21 mouse cellular contexts compared by ENCODE assay signal in the genomic region with DNA sequence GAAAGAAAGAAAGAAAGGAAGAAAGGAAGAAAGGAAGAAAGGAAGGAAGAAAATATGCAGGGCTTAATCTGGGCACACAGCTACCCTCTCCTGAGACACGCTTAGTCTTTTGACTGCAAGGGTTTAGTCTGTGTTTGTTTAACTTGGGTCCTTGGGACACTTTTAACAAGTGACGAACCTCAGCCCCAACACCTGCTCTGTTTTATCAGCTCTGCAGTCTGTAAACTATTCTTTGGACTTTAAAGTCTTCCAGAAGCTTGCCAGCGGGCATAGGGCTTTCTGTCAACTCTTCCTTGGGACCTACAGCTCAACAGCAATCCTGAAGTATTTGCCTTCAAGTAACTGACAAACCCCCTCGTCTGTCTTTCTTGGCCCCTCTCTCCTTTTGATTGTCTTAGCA. TPM values are rescaled to one million over a fixed set of nuclear protein-coding genes. Genes with fewer than 3 reads are reported as not detected.
DNase-seq lines count a peak whose midpoint lies in the region; ATAC-seq lines count a peak whose summit lies in the region.
"Had no signal": no experiment of that assay in that cellular context is flagged by ENCODE, and none has a peak within 500 bp of the region (broad histone marks: within the 10 kb centered on the region; RNA-seq: fewer than 3 reads in every experiment).

No protein-coding gene starts in this region.

- no peak overlapping the region for H3K4me2 ChIP-seq in midbrain, embryonic 11.5 days
- no peak overlapping the region for H3K4me2 ChIP-seq in midbrain, embryonic 14.5 days (ENCODE audit: low read length)
- H3K4me2 ChIP-seq in intestine, embryonic 16.5 days (ENCODE audit: low read depth, low read length), result no peak overlapping the region
- H3K4me2 ChIP-seq: forebrain, embryonic 13.5 days; hindbrain, embryonic 12.5 days had no signal

- peak; percentile 75 for DNase-seq in kidney, adult 9 months
- DNase-seq in kidney, adult 11 months, result no peak
- peak; percentile 81 for DNase-seq in midbrain, embryonic 11.5 days (ENCODE audit: low spot score, missing footprints)
- DNase-seq in midbrain, embryonic 14.5 days, result no peak
- no peak for DNase-seq in cerebellum, postnatal 25 days
- DNase-seq: adrenal gland, adult 2 months; adrenal gland, postnatal 25 days; cerebellum, adult 18-20 months; cerebellum, adult 9-11 months; forebrain, postnatal 0 days; gastrocnemius, adult 2 months; gastrocnemius, postnatal 25 days; heart, postnatal 10 days; heart, postnatal 4 days had no signal

- H3K9ac ChIP-seq in midbrain, embryonic 11.5 days (ENCODE audit: low read length), result no peak overlapping the region
- no peak overlapping the region for H3K9ac ChIP-seq in midbrain, embryonic 14.5 days (replicated peaks; ENCODE audit: low read length)
- no peak overlapping the region for H3K9ac ChIP-seq in intestine, embryonic 16.5 days (ENCODE audit: low read depth, low read length)
- H3K9ac ChIP-seq: forebrain, embryonic 13.5 days; forebrain, postnatal 0 days; hindbrain, embryonic 12.5 days had no signal

- no peaks in the 10 kb centered on the region for H3K9me3 ChIP-seq in midbrain, embryonic 11.5 days (ENCODE audit: control insufficient read depth, low read length)
- no peaks in the 10 kb centered on the region for H3K9me3 ChIP-seq in midbrain, embryonic 14.5 days (ENCODE audit: control insufficient read depth, low read length)
- no peaks in the 10 kb centered on the region for H3K9me3 ChIP-seq in intestine, embryonic 16.5 days (ENCODE audit: control insufficient read depth, low read length)
- H3K9me3 ChIP-seq: embryonic facial prominence, embryonic 10.5 days; forebrain, embryonic 13.5 days; heart, embryonic 10.5 days; hindbrain, embryonic 12.5 days had no signal

- no peak overlapping the region for H3K27ac ChIP-seq in midbrain, embryonic 11.5 days (ENCODE audit: low read depth, low read length)
- no peak overlapping the region for H3K27ac ChIP-seq in midbrain, embryonic 14.5 days (replicated peaks; ENCODE audit: low read depth, low read length)
- H3K27ac ChIP-seq in intestine, embryonic 16.5 days (ENCODE audit: low read length), result peak overlapping the region; percentile 39; the same call in 1 of the 2 replicates
- H3K27ac ChIP-seq: embryonic facial prominence, embryonic 10.5 days; forebrain, embryonic 13.5 days; gastrocnemius, adult 2 months; heart, embryonic 10.5 days; hindbrain, embryonic 12.5 days had no signal

- no peak overlapping the region for H3K4me3 ChIP-seq in midbrain, embryonic 11.5 days (ENCODE audit: low read depth, low read length)
- H3K4me3 ChIP-seq in midbrain, embryonic 14.5 days (replicated peaks; ENCODE audit: low read depth, low read length), result no peak overlapping the region
- H3K4me3 ChIP-seq in intestine, embryonic 16.5 days (ENCODE audit: low read length), result no peak overlapping the region
- H3K4me3 ChIP-seq: embryonic facial prominence, embryonic 10.5 days; forebrain, embryonic 13.5 days; gastrocnemius, adult 2 months; heart, embryonic 10.5 days; hindbrain, embryonic 12.5 days had no signal

- no peak for ATAC-seq in midbrain, embryonic 11.5 days (ENCODE audit: low FRiP score)
- ATAC-seq in midbrain, embryonic 14.5 days (ENCODE audit: low FRiP score, low TSS enrichment), result no peak
- ATAC-seq in intestine, embryonic 16.5 days, result peak; percentile 57
- no peak for ATAC-seq in granulocyte monocyte progenitor cell, adult 5-6 weeks (replicated peaks; ENCODE audit: poor library complexity, severe bottlenecking)
- ATAC-seq: forebrain, embryonic 13.5 days; forebrain, postnatal 0 days had no signal

- no peaks in the 10 kb centered on the region for H3K4me1 ChIP-seq in midbrain, embryonic 11.5 days (ENCODE audit: control insufficient read depth, insufficient read depth, low read length)
- H3K4me1 ChIP-seq in midbrain, embryonic 14.5 days (ENCODE audit: control insufficient read depth, insufficient read depth, low read length), result no peaks in the 10 kb centered on the region
- H3K4me1 ChIP-seq in intestine, embryonic 16.5 days (ENCODE audit: control insufficient read depth, insufficient read depth, low read length), result peaks cover 3% of the 10 kb centered on the region; the same call in 1 of the 2 replicates
- H3K4me1 ChIP-seq: forebrain, embryonic 13.5 days; heart, embryonic 10.5 days; hindbrain, embryonic 12.5 days had no signal

- 74% methylated on average over 4 of the region's 4 CpGs for WGBS in midbrain, embryonic 11.5 days
- WGBS in midbrain, embryonic 14.5 days, result 76% methylated on average over 4 of the region's 4 CpGs
- WGBS in intestine, embryonic 16.5 days, result 17% methylated on average over 4 of the region's 4 CpGs

- H3K27me3 ChIP-seq in midbrain, embryonic 11.5 days (ENCODE audit: control insufficient read depth, insufficient read depth, low read length), result no peaks in the 10 kb centered on the region
- no peaks in the 10 kb centered on the region for H3K27me3 ChIP-seq in midbrain, embryonic 14.5 days (ENCODE audit: control insufficient read depth, insufficient read depth, low read length)
- H3K27me3 ChIP-seq in intestine, embryonic 16.5 days (replicated peaks; ENCODE audit: control insufficient read depth, insufficient read depth, low read length), result no peaks in the 10 kb centered on the region

- no peaks in the 10 kb centered on the region for H3K36me3 ChIP-seq in midbrain, embryonic 11.5 days (ENCODE audit: control insufficient read depth, insufficient read depth, low read length)
- H3K36me3 ChIP-seq in midbrain, embryonic 14.5 days (ENCODE audit: control insufficient read depth, insufficient read depth, low read length), result no peaks in the 10 kb centered on the region
- H3K36me3 ChIP-seq in intestine, embryonic 16.5 days (ENCODE audit: control insufficient read depth, insufficient read depth, low read length), result no peaks in the 10 kb centered on the region
- H3K36me3 ChIP-seq: embryonic facial prominence, embryonic 10.5 days; heart, embryonic 10.5 days; hindbrain, embryonic 12.5 days had no signal

RNA-seq across cellular contexts. Expression of a gene that starts 16.8 kb away (rescaled TPM):
- polyA plus RNA-seq in midbrain, embryonic 11.5 days (2014; fragmentation: Nextera tagmentation; extraction: Ambion mirVana), result 33.9 and 34.8 TPM in 2 replicates
- 11.5 and 13.3 TPM in 2 replicates for polyA plus RNA-seq in midbrain, embryonic 14.5 days (2014; fragmentation: Nextera tagmentation; extraction: Ambion mirVana)
- 165 and 167 TPM in 2 replicates for polyA plus RNA-seq in intestine, embryonic 16.5 days (2015; fragmentation: Nextera tagmentation; extraction: Ambion mirVana)
- 47.9 and 63.5 TPM in 2 replicates for total RNA-seq in granulocyte monocyte progenitor cell, adult 5-6 weeks (2014; fragmentation: Nextera tagmentation)
- 50.5 and 61.6 TPM in 2 replicates for total RNA-seq in granulocyte monocyte progenitor cell, adult 5-6 weeks (2017)

RNA-seq across cellular contexts. Expression of a gene that starts 28.7 kb away (rescaled TPM):
- polyA plus RNA-seq in midbrain, embryonic 11.5 days (2014; fragmentation: Nextera tagmentation; extraction: Ambion mirVana), result 8.6 and 9.7 TPM in 2 replicates
- 34.7 and 34.8 TPM in 2 replicates for polyA plus RNA-seq in midbrain, embryonic 14.5 days (2014; fragmentation: Nextera tagmentation; extraction: Ambion mirVana)
- 1.0 TPM in 2 replicates for polyA plus RNA-seq in intestine, embryonic 16.5 days (2015; fragmentation: Nextera tagmentation; extraction: Ambion mirVana)
- not detected in 2 replicates for total RNA-seq in granulocyte monocyte progenitor cell, adult 5-6 weeks (2014; fragmentation: Nextera tagmentation)
- not detected in 2 replicates for total RNA-seq in granulocyte monocyte progenitor cell, adult 5-6 weeks (2017)

RNA-seq across cellular contexts. Expression of a gene that starts 48.5 kb away (rescaled TPM):
- 0.23 and 0.26 TPM in 2 replicates for polyA plus RNA-seq in midbrain, embryonic 11.5 days (2014; fragmentation: Nextera tagmentation; extraction: Ambion mirVana)
- polyA plus RNA-seq in midbrain, embryonic 14.5 days (2014; fragmentation: Nextera tagmentation; extraction: Ambion mirVana), result 0.74 and 1.4 TPM in 2 replicates
- 0.61 TPM in 2 replicates for polyA plus RNA-seq in intestine, embryonic 16.5 days (2015; fragmentation: Nextera tagmentation; extraction: Ambion mirVana)
- total RNA-seq in granulocyte monocyte progenitor cell, adult 5-6 weeks (2014; fragmentation: Nextera tagmentation), result not detected in 2 replicates
- not detected in 2 replicates for total RNA-seq in granulocyte monocyte progenitor cell, adult 5-6 weeks (2017)
- total RNA-seq: adrenal gland, adult 2 months; ES-E14; gastrocnemius, adult 2 months; gastrocnemius, postnatal 25 days had no signal

Comparison
In these comparisons a context has a peak if more than half of its experiments do, and no peak if none do; other contexts are left out.
1. DNase-seq: peak in kidney, adult 9 months (single experiment) and midbrain, embryonic 11.5 days (single experiment); none in kidney, adult 11 months (single experiment), midbrain, embryonic 14.5 days (single experiment) and cerebellum, postnatal 25 days (0 of 2).